Mouse (Mus musculus): ENCODE results near the gene Tnni1. TPM values are rescaled to one million over a fixed set of nuclear protein-coding genes. Genes with fewer than 3 reads are reported as not detected.
A peak's percentile ranks its signal among the peaks of the same experiment; 100 is the strongest.

Gene Tnni1
- polyA plus RNA-seq, 1 experiment = 1.0 TPM

DNA sequence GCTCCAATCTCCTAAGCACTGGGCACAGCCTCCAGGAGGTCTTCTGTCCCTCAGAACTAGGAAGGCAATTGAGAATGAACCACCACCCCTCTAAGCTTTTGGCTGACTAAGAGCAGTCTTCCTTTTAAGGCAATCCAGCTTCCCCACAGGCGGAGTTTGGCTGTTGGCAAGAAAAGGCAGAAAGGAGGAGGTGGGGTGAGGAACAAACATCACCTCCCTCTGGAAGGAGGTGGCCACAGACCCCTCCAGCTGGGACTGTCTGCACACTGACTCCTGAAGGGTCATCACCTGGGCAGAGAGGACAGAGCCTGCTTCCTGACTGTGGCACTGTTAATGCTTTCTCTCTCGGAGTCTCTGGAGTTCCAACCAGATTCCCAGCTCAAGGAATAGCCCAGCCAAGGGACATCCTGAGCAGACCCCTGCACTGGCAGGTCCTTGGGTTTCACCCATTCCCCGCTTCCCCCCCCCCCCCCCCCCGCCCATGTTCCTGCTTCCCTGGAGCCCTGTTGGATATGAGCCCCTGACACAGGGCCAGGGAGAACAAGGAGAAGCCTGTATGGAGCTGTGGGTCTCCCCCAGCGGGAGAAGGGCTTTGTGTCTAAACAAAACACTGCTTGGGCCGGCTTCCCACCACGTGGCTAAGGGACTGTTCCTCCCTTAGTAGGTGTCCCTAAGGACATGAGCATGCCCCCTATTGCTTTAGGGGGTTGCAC is 44.9 kb upstream of the Tnni1 start:
- Histone ChIP-seq H3K4me3 (ENCODE audit: low read depth, low read length) (no peak overlapping the region), H3K9ac (ENCODE audit: low read depth, poor library complexity, severe bottlenecking) (no peak overlapping the region), H3K9me3 (replicated peaks; ENCODE audit: control insufficient read depth, insufficient read depth, low read length, poor library complexity, severe bottlenecking) (no peaks in the 10 kb centered on the region), H3K36me3 (ENCODE audit: control insufficient read depth, insufficient read depth, low read length, poor library complexity, severe bottlenecking) (no peaks in the 10 kb centered on the region), H3K27me3 (ENCODE audit: control insufficient read depth, insufficient read depth, low read length, poor library complexity, severe bottlenecking) (no peaks in the 10 kb centered on the region), H3K4me1 (ENCODE audit: control insufficient read depth, insufficient read depth, low read length) (peaks cover 13% of the 10 kb centered on the region), H3K27ac (ENCODE audit: insufficient read depth, low read length) (no peak overlapping the region)
- TF ChIP-seq POLR2A (IDR thresholded peaks at IDR 0.05; ENCODE audit: insufficient read depth, low read length) (no peak), CTCF (IDR thresholded peaks at IDR 0.05; ENCODE audit: low read depth, low read length) (no peak), EP300 (IDR thresholded peaks at IDR 0.05; ENCODE audit: insufficient read depth, low read depth, low read length) (no peak)

- Histone ChIP-seq H3K4me1 (ENCODE audit: control insufficient read depth, insufficient read depth, low read length) (peaks cover 9% of the 10 kb centered on the region), H3K4me3 (ENCODE audit: low read depth, low read length) (no peak overlapping the region), H3K27me3 (ENCODE audit: control insufficient read depth, insufficient read depth, low read length, poor library complexity, severe bottlenecking) (no peaks in the 10 kb centered on the region), H3K36me3 (ENCODE audit: control insufficient read depth, insufficient read depth, low read length, poor library complexity, severe bottlenecking) (no peaks in the 10 kb centered on the region), H3K9ac (ENCODE audit: low read depth, poor library complexity, severe bottlenecking) (no peak overlapping the region), H3K27ac (ENCODE audit: insufficient read depth, low read length) (no peak overlapping the region), H3K9me3 (replicated peaks; ENCODE audit: control insufficient read depth, insufficient read depth, low read length, poor library complexity, severe bottlenecking) (no peaks in the 10 kb centered on the region)
- no peak for TF ChIP-seq CTCF (IDR thresholded peaks at IDR 0.05; ENCODE audit: low read depth, low read length)
- TF ChIP-seq EP300 (IDR thresholded peaks at IDR 0.05; ENCODE audit: insufficient read depth, low read depth, low read length) = no peak
- TF ChIP-seq POLR2A (IDR thresholded peaks at IDR 0.05; ENCODE audit: insufficient read depth, low read length) = no peak
Observed at GRCm38 (mm10) chr1:135735460-135735859, 43.8 kb upstream of the Tnni1 start.

- Histone ChIP-seq H3K36me3 (ENCODE audit: control insufficient read depth, insufficient read depth, low read length, poor library complexity, severe bottlenecking) (no peaks in the 10 kb centered on the region), H3K27me3 (ENCODE audit: control insufficient read depth, insufficient read depth, low read length, poor library complexity, severe bottlenecking) (no peaks in the 10 kb centered on the region), H3K9me3 (replicated peaks; ENCODE audit: control insufficient read depth, insufficient read depth, low read length, poor library complexity, severe bottlenecking) (no peaks in the 10 kb centered on the region), H3K9ac (ENCODE audit: low read depth, poor library complexity, severe bottlenecking) (no peak overlapping the region), H3K27ac (ENCODE audit: insufficient read depth, low read length) (no peak overlapping the region), H3K4me3 (ENCODE audit: low read depth, low read length) (no peak overlapping the region), H3K4me1 (ENCODE audit: control insufficient read depth, insufficient read depth, low read length) (no peaks in the 10 kb centered on the region)
- TF ChIP-seq POLR2A (IDR thresholded peaks at IDR 0.05; ENCODE audit: insufficient read depth, low read length) (no peak), CTCF (IDR thresholded peaks at IDR 0.05; ENCODE audit: low read depth, low read length) (no peak), EP300 (IDR thresholded peaks at IDR 0.05; ENCODE audit: insufficient read depth, low read depth, low read length) (no peak)
Observed at GRCm38 (mm10) chr1:135744987-135745386, 34.2 kb upstream of the Tnni1 start.

- Histone ChIP-seq H3K9ac (ENCODE audit: low read depth, poor library complexity, severe bottlenecking) (no peak overlapping the region), H3K4me3 (ENCODE audit: low read depth, low read length) (no peak overlapping the region), H3K27ac (ENCODE audit: insufficient read depth, low read length) (no peak overlapping the region), H3K4me1 (ENCODE audit: control insufficient read depth, insufficient read depth, low read length) (no peaks in the 10 kb centered on the region), H3K36me3 (ENCODE audit: control insufficient read depth, insufficient read depth, low read length, poor library complexity, severe bottlenecking) (no peaks in the 10 kb centered on the region), H3K9me3 (replicated peaks; ENCODE audit: control insufficient read depth, insufficient read depth, low read length, poor library complexity, severe bottlenecking) (no peaks in the 10 kb centered on the region), H3K27me3 (ENCODE audit: control insufficient read depth, insufficient read depth, low read length, poor library complexity, severe bottlenecking) (no peaks in the 10 kb centered on the region)
- TF ChIP-seq CTCF (IDR thresholded peaks at IDR 0.05; ENCODE audit: low read depth, low read length) = no peak
- no peak for TF ChIP-seq EP300 (IDR thresholded peaks at IDR 0.05; ENCODE audit: insufficient read depth, low read depth, low read length)
- TF ChIP-seq POLR2A (IDR thresholded peaks at IDR 0.05; ENCODE audit: insufficient read depth, low read length) = no peak
Observed at GRCm38 (mm10) chr1:135746248-135746647, 33.0 kb upstream of the Tnni1 start.

DNA sequence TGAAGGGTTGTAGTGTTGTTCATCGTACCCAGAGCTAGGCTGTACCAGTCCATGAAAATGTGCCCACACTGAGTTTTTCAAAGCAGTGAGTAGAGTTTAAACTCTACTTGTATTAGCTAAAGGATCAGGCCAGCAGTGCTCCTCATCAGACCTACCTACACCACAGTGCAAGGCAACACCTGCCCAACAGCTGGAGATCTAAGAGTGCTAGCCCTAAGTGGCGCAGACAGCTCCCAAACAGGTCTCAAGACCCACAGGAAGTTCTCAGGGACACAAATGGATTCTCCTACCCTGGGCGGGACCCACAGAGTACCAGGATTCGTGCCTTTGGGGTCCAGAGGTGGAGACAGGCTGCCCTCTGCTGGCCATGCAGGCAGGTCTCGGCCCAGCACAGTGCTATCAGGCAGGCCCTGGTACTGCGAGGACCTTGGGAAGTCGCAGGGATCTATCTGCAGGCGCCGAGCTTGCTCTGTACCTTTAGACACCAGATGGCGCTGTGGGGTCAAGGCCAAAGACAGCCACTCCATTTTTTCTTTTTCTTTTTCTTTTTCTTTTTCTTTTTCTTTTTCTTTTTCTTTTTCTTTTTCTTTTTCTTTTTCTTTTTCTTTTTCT is 26.4 kb upstream of the Tnni1 start:
- no peak overlapping the region for H3K27ac ChIP-seq (ENCODE audit: insufficient read depth, low read length)
- no peaks in the 10 kb centered on the region for H3K4me1 ChIP-seq (ENCODE audit: control insufficient read depth, insufficient read depth, low read length)
- H3K4me3 ChIP-seq (ENCODE audit: low read depth, low read length) = no peak overlapping the region
- H3K9ac ChIP-seq (ENCODE audit: low read depth, poor library complexity, severe bottlenecking) = no peak overlapping the region
- no peaks in the 10 kb centered on the region for H3K36me3 ChIP-seq (ENCODE audit: control insufficient read depth, insufficient read depth, low read length, poor library complexity, severe bottlenecking)
- no peaks in the 10 kb centered on the region for H3K9me3 ChIP-seq (replicated peaks; ENCODE audit: control insufficient read depth, insufficient read depth, low read length, poor library complexity, severe bottlenecking)
- peak; percentile 97 for TF ChIP-seq CTCF (IDR thresholded peaks at IDR 0.05; ENCODE audit: low read depth, low read length)
- peak; percentile 53; the same call in 1 of the 2 replicates for TF ChIP-seq EP300 (IDR thresholded peaks at IDR 0.05; ENCODE audit: insufficient read depth, low read depth, low read length)
- TF ChIP-seq POLR2A (IDR thresholded peaks at IDR 0.05; ENCODE audit: insufficient read depth, low read length) = no peak
- no peaks in the 10 kb centered on the region for H3K27me3 ChIP-seq (ENCODE audit: control insufficient read depth, insufficient read depth, low read length, poor library complexity, severe bottlenecking)

DNA sequence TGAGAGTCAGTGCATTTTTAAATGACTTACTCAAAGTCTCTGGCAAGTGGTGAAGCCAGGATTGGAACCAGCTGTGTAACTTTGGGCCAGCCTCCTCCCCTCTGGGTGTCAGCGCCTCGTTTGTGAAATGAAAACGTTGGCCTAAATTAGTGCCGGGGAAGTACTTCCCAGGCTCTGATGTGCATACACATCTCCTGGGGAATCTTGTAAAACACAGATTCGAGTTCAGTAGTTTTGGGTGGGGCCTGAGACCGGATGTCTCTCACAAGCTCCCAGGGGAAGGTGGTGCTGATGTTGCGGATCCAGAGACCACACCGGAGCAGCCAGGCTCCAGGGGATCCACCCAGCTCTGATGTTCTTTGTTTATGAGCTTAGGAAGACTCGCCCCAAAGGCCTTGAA is 23.9 kb upstream of the Tnni1 start:
- no peak for TF ChIP-seq EP300 (IDR thresholded peaks at IDR 0.05; ENCODE audit: insufficient read depth, low read depth, low read length)
- TF ChIP-seq POLR2A (IDR thresholded peaks at IDR 0.05; ENCODE audit: insufficient read depth, low read length) = no peak
- no peak for TF ChIP-seq CTCF (IDR thresholded peaks at IDR 0.05; ENCODE audit: low read depth, low read length)
- H3K27me3 ChIP-seq (ENCODE audit: control insufficient read depth, insufficient read depth, low read length, poor library complexity, severe bottlenecking) = no peaks in the 10 kb centered on the region
- H3K9ac ChIP-seq (ENCODE audit: low read depth, poor library complexity, severe bottlenecking) = no peak overlapping the region

More for the DNA sequence above, 23.9 kb upstream of the Tnni1 start:
- Histone ChIP-seq H3K9me3 (replicated peaks; ENCODE audit: control insufficient read depth, insufficient read depth, low read length, poor library complexity, severe bottlenecking) (no peaks in the 10 kb centered on the region; the same call in 1 of the 2 replicates), H3K4me1 (ENCODE audit: control insufficient read depth, insufficient read depth, low read length) (no peaks in the 10 kb centered on the region), H3K4me3 (ENCODE audit: low read depth, low read length) (no peak overlapping the region), H3K27ac (ENCODE audit: insufficient read depth, low read length) (no peak overlapping the region), H3K36me3 (ENCODE audit: control insufficient read depth, insufficient read depth, low read length, poor library complexity, severe bottlenecking) (no peaks in the 10 kb centered on the region)
